Mouse (Mus musculus) heart, postnatal 0 days (tissue): ENCODE data around the gene Hnrnpul1.

Source experiments
- CTCF ChIP-seq: IDR thresholded peaks from 2 replicates; pipeline ENCODE4 v1.5.1; 2016; ENCODE audit warnings: antibody characterized with exemption, control low read depth, low read depth
- EP300 ChIP-seq: IDR thresholded peaks from 2 replicates; pipeline ENCODE4 v1.6.1; 2016; ENCODE audit warnings: antibody characterized with exemption, low read depth

GRCm38 (mm10) chr7:25706578-25707170 lies 47.9 kb downstream of the Hnrnpul1 start:
- no peak for TF ChIP-seq CTCF
- TF ChIP-seq EP300: no peak; the same call in 1 of the 2 replicates
